Mouse (Mus musculus) lung, postnatal 0 days (tissue): Measurements from ENCODE around the gene Rab34. TPM values are rescaled to one million over a fixed set of nuclear protein-coding genes. Genes with fewer than 3 reads are reported as not detected.

Source experiments
- ATAC-seq: fragments of 200-750 bp; cut with Nextera tagmentation; 2 replicates; pipeline ENCODE4 v1.8.0; 2017; ENCODE audit warnings: moderate library complexity
- DNase-seq: peaks from one replicate; pipeline ENCODE4 v3.0.0-alpha.2; 2016; ENCODE audit warnings: low spot score
- H3K27ac ChIP-seq: fragments of 300-500 bp; sonication (generic); 2 replicates; pipeline ENCODE4 v1.5.1; 2014; ENCODE audit warnings: antibody characterized with exemption, mild to moderate bottlenecking, low read length, mixed read lengths
- H3K27me3 ChIP-seq: fragments of 300-500 bp; sonication (generic); replicated peaks from 2 replicates; pipeline ENCODE4 v1.6.1; 2014; ENCODE audit warnings: low read length, mixed read lengths; ENCODE audit not compliant: insufficient read depth
- H3K36me3 ChIP-seq: fragments of 300-500 bp; sonication (generic); 2 replicates; pipeline ENCODE4 v1.6.1; 2014; ENCODE audit warnings: low read length, mixed read lengths; ENCODE audit not compliant: insufficient read depth
- H3K4me1 ChIP-seq: fragments of 300-500 bp; sonication (generic); 2 replicates; pipeline ENCODE4 v1.6.1; 2014; ENCODE audit warnings: antibody characterized with exemption, low read depth, low read length, mixed read lengths; ENCODE audit not compliant: insufficient read depth
- H3K4me2 ChIP-seq: fragments of 300-500 bp; sonication (generic); replicated peaks from 2 replicates; pipeline ENCODE4 v1.6.1; 2014; ENCODE audit warnings: low read depth, mild to moderate bottlenecking, low read length, moderate library complexity, mixed read lengths
- H3K4me3 ChIP-seq: fragments of 300-500 bp; sonication (generic); 2 replicates; pipeline ENCODE4 v1.5.1; 2014; ENCODE audit warnings: low read depth, low read length
- H3K9ac ChIP-seq: fragments of 300-500 bp; sonication (generic); replicated peaks from 2 replicates; pipeline ENCODE4 v1.6.1; 2014; ENCODE audit warnings: low read depth, mild to moderate bottlenecking
- H3K9me3 ChIP-seq: fragments of 300-500 bp; sonication (generic); 2 replicates; pipeline ENCODE4 v1.6.1; 2016; ENCODE audit warnings: low read length, mixed read lengths
- CTCF ChIP-seq: IDR thresholded peaks from 2 replicates; pipeline ENCODE4 v1.5.1; 2016; ENCODE audit warnings: antibody characterized with exemption, mild to moderate bottlenecking
- EP300 ChIP-seq: IDR thresholded peaks from 2 replicates; pipeline ENCODE4 v1.6.1; 2016; ENCODE audit warnings: antibody characterized with exemption, mild to moderate bottlenecking, control low read depth
- WGBS: fragments of 180-500 bp; shearing (Covaris S2); extraction: QIAGEN DNeasy Blood & Tissue Kit; methylation state at CpG from one replicate; pipeline ENCODE4 v1.1.7; 2014; 5-methylcytosine and 5-hydroxymethylcytosine counted together
- polyA plus RNA-seq: library from polyadenylated mRNA; unstranded; fragments of >200 nt; fragmentation: Nextera tagmentation; extraction: Ambion mirVana; gene quantifications from 2 replicates; pipeline ENCODE4 v1.2.1, GENCODE M21; 2015

Gene Rab34
- polyA plus RNA-seq, 1 experiment from 2014 or later, result 103 TPM

DNA sequence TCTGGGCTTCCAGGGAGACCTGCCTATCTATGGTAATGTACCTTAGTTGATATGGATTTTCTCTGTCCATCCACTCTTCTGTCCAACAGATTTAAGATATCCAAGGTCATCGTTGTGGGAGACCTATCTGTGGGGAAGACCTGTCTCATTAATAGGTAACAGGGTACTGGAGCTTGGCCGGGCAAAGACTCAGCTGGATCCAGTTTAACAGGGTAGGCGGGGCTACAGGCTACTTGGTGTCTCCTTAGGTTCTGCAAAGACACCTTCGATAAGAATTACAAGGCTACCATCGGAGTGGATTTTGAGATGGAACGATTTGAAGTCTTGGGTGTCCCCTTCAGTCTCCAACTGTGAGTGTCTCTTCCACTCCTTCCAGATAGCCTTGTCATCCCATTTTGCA, 1.8 kb downstream of the Rab34 start:
- Histone ChIP-seq H3K4me3 (no peak overlapping the region), H3K27me3 (no peaks in the 10 kb centered on the region), H3K4me2 (peak overlapping the region; percentile 87), H3K4me1 (peaks cover 9% of the 10 kb centered on the region; the same call in 1 of the 2 replicates), H3K9ac (no peak overlapping the region), H3K9me3 (no peaks in the 10 kb centered on the region), H3K27ac (no peak overlapping the region), H3K36me3 (no peaks in the 10 kb centered on the region)
- TF ChIP-seq EP300 (no peak), CTCF (no peak)
- WGBS, result 39% methylated on average over 6 of the region's 6 CpGs
- no peak for ATAC-seq
- DNase-seq, result no peak

DNA sequence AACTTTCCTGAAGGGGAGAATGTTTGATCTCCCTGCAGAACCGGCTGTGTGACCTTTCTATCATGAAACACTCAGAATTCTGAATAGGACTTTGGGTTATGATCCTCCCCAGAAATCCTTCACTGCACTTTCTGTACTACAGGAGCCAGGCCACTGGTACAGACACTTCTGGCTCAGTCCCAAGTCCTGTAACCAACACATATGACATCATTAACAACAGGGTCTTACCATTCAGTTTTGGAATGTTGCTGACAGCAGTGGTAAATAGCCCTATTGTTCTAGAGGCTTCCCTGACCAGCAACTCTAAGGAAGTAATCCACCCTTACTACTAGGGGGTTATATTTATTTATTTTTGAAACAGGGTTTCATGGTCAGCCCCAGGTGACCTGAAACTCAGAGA, 4.9 kb downstream of the Rab34 start, which contains the start of gene Proca1:
Gene Proca1, plus strand, starts transcription at position 280 of the 400 bp plus-strand sequence.
- no peaks in the 10 kb centered on the region for H3K36me3 ChIP-seq
- H3K4me1 ChIP-seq, result peaks cover 9% of the 10 kb centered on the region; the same call in 1 of the 2 replicates
- ATAC-seq (no peak), DNase-seq (peak; percentile 51)
- H3K4me3 ChIP-seq, result no peak within 1 kb of the TSS
- no peak within 1 kb of the TSS for H3K27ac ChIP-seq
- H3K9ac ChIP-seq, result no peak within 1 kb of the TSS
- no peaks in the 10 kb centered on the region for H3K9me3 ChIP-seq
- H3K27me3 ChIP-seq, result no peaks in the 10 kb centered on the region
- 38% methylated on average over 1 of the region's 1 CpGs for WGBS
- no peak for TF ChIP-seq CTCF
- TF ChIP-seq EP300, result no peak
- peak within 1 kb of the TSS; percentile 64 for H3K4me2 ChIP-seq

DNA sequence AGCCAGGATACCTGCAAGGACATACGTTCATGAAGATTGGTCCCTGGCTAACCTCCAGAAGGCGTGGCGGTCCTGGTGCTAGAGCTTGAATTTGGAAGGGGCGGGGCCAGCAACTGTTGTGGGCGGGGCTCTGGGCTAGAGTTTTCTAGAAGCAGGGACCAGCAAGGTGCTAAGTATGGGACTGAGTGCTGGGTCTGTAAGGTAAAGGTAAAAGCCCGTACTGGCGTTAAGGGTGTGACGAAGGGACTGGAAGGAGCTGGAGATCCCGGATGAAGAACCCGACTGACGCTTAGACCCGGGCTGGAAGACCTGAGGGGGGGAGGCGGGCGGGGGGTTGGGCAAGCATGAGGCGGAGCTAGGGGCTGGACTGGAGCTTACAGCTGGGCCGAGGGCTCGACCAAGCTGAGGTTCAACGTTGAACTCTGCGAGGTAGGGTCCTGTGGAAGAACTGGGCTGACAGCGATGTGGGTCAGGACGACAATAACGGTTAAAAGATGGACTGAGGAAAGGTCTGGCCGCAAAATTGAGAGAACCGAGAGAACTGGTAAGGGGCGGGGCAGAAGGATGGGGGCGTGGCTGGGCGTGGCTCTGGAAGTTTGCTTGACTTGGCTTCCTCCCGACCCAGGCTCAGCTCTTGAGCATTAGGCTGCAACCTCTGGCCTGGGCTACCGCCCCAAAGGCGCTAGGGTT, 6.3 kb downstream of the Rab34 start:
- H3K27me3 ChIP-seq, result no peaks in the 10 kb centered on the region
- ATAC-seq (peak; percentile 87), DNase-seq (peak; percentile 89)
- H3K27ac ChIP-seq, result peak overlapping the region; percentile 47
- peaks cover 8% of the 10 kb centered on the region; the same call in 1 of the 2 replicates for H3K4me1 ChIP-seq
- H3K9ac ChIP-seq, result no peak overlapping the region; the same call in 1 of the 2 replicates
- H3K4me3 ChIP-seq, result peak overlapping the region; percentile 59
- peak overlapping the region; percentile 64 for H3K4me2 ChIP-seq
- WGBS, result 1% methylated on average over 30 of the region's 30 CpGs
- no peak for TF ChIP-seq EP300
- H3K9me3 ChIP-seq, result no peaks in the 10 kb centered on the region
- H3K36me3 ChIP-seq, result no peaks in the 10 kb centered on the region

DNA sequence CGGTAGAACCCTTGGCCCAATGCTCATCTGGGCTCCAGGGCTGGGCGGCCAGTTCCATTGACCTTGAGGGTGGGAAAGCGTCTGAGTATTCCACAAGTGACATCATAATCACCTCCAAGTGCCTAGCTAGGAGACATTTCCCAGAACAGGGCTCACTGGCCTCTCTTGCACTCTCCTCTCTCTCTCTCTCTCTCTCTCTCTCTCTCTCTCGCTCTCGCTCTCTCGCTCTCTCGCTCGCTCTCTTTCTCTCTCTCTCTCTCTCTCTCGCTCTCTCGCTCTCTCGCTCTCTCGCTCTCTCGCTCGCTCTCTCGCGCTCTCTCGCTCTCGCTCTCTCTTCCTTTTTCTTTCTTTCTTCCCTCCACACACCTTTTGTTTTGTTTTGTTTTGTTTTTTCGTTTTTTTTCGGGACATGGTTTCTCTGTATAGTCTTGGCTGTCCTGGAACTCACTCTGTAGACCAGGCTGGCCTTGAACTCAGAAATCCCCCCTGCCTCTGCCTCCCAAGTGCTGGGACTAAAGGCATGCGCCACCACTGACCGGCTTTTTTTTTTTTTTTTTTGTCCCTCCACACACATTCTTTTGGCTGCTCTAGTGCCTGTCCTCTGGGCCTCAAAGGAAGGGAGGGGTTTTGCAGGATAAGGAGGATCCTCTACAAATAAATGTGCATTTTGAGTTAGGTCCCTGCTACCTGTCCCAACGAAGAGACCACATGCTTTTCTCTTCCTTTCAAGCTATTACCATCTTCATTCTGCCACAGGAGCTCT, 7.1 kb downstream of the Rab34 start:
- H3K27ac ChIP-seq, result peak overlapping the region; percentile 47; the same call in 1 of the 2 replicates
- H3K4me1 ChIP-seq, result peaks cover under 1% of the 10 kb centered on the region; the same call in 1 of the 2 replicates
- no peak for ATAC-seq
- no peaks in the 10 kb centered on the region for H3K27me3 ChIP-seq
- peak overlapping the region; percentile 64 for H3K4me2 ChIP-seq
- H3K9ac ChIP-seq, result no peak overlapping the region; the same call in 1 of the 2 replicates
- no peaks in the 10 kb centered on the region for H3K9me3 ChIP-seq
- H3K36me3 ChIP-seq, result no peaks in the 10 kb centered on the region
- H3K4me3 ChIP-seq, result peak overlapping the region; percentile 59
- TF ChIP-seq EP300 (no peak), CTCF (no peak)
- WGBS, result 50% methylated on average over 23 of the region's 23 CpGs
- no peak for DNase-seq

DNA sequence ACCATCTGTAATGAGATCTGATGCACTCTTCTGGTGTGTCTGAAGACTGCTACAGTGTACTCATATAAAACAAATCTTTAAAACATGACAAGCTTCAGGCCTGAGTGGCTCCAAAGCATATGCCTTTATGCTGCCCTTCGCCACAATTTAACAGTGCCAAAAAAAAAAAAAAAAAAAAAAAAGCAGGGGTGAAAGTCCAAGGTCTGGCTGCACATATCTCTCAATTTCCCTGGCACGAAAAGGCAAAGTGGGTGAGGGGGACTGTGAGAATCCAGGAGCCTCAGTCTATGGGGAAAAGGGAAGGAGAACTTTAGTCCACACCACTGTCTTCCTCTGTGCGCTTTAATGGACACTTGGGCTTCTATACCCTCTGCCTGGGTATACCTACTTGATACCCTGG, 14.1 kb downstream of the Rab34 start:
- no peak for ATAC-seq
- no peak overlapping the region for H3K27ac ChIP-seq

DNA sequence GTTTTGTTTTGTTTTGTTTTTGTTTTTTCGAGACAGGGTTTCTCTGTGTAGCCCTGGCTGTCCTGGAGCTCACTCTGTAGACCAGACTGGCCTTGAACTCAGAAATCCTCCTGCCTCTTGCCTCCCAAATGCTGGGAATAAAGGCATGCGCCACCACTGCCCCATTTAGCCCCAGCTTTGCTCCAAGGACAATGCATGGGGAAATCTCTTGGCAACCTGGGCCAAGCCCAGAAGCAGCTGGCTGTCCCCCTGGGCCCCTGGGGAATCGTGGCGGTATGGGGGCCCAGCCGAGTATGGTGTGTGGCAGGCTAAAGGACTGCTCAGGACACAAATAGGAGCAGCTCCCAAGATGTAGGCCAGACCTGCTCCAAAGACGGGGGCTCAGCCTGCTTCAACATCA, 16.1 kb downstream of the Rab34 start:
- DNase-seq, result no peak
- no peak for ATAC-seq
- Histone ChIP-seq H3K4me2 (no peak overlapping the region), H3K9ac (no peak overlapping the region), H3K36me3 (peaks cover 33% of the 10 kb centered on the region), H3K27ac (no peak overlapping the region), H3K4me1 (no peaks in the 10 kb centered on the region), H3K4me3 (no peak overlapping the region), H3K27me3 (no peaks in the 10 kb centered on the region), H3K9me3 (no peaks in the 10 kb centered on the region)
- 83% methylated on average over 6 of the region's 6 CpGs for WGBS
- TF ChIP-seq CTCF (no peak), EP300 (no peak)

More for the DNA sequence above, 14.1 kb downstream of the Rab34 start:
- no peaks in the 10 kb centered on the region for H3K27me3 ChIP-seq
- H3K4me1 ChIP-seq, result no peaks in the 10 kb centered on the region
- H3K4me3 ChIP-seq, result no peak overlapping the region
- H3K4me2 ChIP-seq, result no peak overlapping the region
- WGBS, result 88% methylated on average over 3 of the region's 3 CpGs
- no peaks in the 10 kb centered on the region for H3K9me3 ChIP-seq
- DNase-seq, result no peak
- H3K9ac ChIP-seq, result no peak overlapping the region
- H3K36me3 ChIP-seq, result peaks cover 16% of the 10 kb centered on the region; the same call in 1 of the 2 replicates
- no peak for TF ChIP-seq CTCF
- TF ChIP-seq EP300, result no peak
